Mouse (Mus musculus) olfactory bulb, adult 2 months (tissue): ENCODE measurements around the gene Pex26.

ENCODE experiments used
- CTCF ChIP-seq: fragments of 200-500 bp; IDR thresholded peaks from 2 replicates; pipeline ENCODE4 v1.5.1; 2012; ENCODE audit warnings: low read depth, mild to moderate bottlenecking, low read length, moderate library complexity; ENCODE audit not compliant: insufficient read depth
- POLR2A ChIP-seq: fragments of 200-500 bp; IDR thresholded peaks from 2 replicates; pipeline ENCODE4 v1.6.1; 2012; ENCODE audit warnings: mild to moderate bottlenecking, low read depth, low read length, moderate library complexity; ENCODE audit not compliant: insufficient read depth

- peak; percentile 23; the same call in 1 of the 2 replicates for TF ChIP-seq CTCF
- no peak for TF ChIP-seq POLR2A
Measured at GRCm38 (mm10) chr6:121184198-121185140, 1.0 kb downstream of the Pex26 start.
